Mouse (Mus musculus): ENCODE data around the gene Folr2.
A peak's percentile ranks its signal among the peaks of the same experiment; 100 is the strongest.

Gene Folr2

GRCm38 (mm10) chr7:101857094-101857493 lies at the start of gene Folr2:
Gene Folr2, minus strand, starts transcription at chr7:101857194.
- no peak for DNase-seq (ENCODE audit: low spot score)

GRCm38 (mm10) chr7:101906696-101907095 lies 49.7 kb upstream of the Folr2 start:
- no peak for DNase-seq (ENCODE audit: low spot score)

- no peak for DNase-seq (ENCODE audit: low spot score)
These were observed 49.3 kb upstream of the Folr2 start, which contains the start of gene Tomt for GRCm38 (mm10) chr7:101906287-101906681. Gene Tomt, minus strand, starts transcription at chr7:101906359.

GRCm38 (mm10) chr7:101905561-101906286 lies 48.7 kb upstream of the Folr2 start, which contains the start of gene Lamtor1:
Gene Lamtor1, plus strand, starts transcription at chr7:101905904.
- peak; percentile 100 for DNase-seq (ENCODE audit: low spot score)

- no peak for DNase-seq (ENCODE audit: low spot score)
These were observed 45.9 kb upstream of the Folr2 start for GRCm38 (mm10) chr7:101902846-101903245.

GRCm38 (mm10) chr7:101901969-101902368 lies 45.0 kb upstream of the Folr2 start:
- DNase-seq (ENCODE audit: low spot score): no peak

- no peak for DNase-seq (ENCODE audit: low spot score)
These were observed 43.5 kb upstream of the Folr2 start for GRCm38 (mm10) chr7:101900331-101901097.

GRCm38 (mm10) chr7:101896104-101897066 lies 39.4 kb upstream of the Folr2 start:
- peak; percentile 99 for DNase-seq (ENCODE audit: low spot score)

- no peak for DNase-seq (ENCODE audit: low spot score)
These were observed 38.7 kb upstream of the Folr2 start for GRCm38 (mm10) chr7:101895695-101896094.

- no peak for DNase-seq (ENCODE audit: low spot score)
These were observed 31.5 kb upstream of the Folr2 start for GRCm38 (mm10) chr7:101888460-101888859.

GRCm38 (mm10) chr7:101886274-101886673 lies 29.3 kb upstream of the Folr2 start:
- no peak for DNase-seq (ENCODE audit: low spot score)

- no peak for DNase-seq (ENCODE audit: low spot score)
These were observed 27.2 kb upstream of the Folr2 start for GRCm38 (mm10) chr7:101884160-101884559.

GRCm38 (mm10) chr7:101882413-101883154 lies 25.6 kb upstream of the Folr2 start:
- DNase-seq (ENCODE audit: low spot score): no peak

GRCm38 (mm10) chr7:101880855-101881254 lies 23.9 kb upstream of the Folr2 start:
- no peak for DNase-seq (ENCODE audit: low spot score)

- no peak for DNase-seq (ENCODE audit: low spot score)
These were observed 19.0 kb upstream of the Folr2 start for GRCm38 (mm10) chr7:101875978-101876377.

GRCm38 (mm10) chr7:101871296-101871695 lies 14.3 kb upstream of the Folr2 start:
- no peak for DNase-seq (ENCODE audit: low spot score)

- no peak for DNase-seq (ENCODE audit: low spot score)
These were observed 13.6 kb upstream of the Folr2 start, which contains the start of gene Folr1 for GRCm38 (mm10) chr7:101870629-101871028. Gene Folr1, minus strand, starts transcription at chr7:101870788.

- DNase-seq (ENCODE audit: low spot score): peak; percentile 12
These were observed 12.1 kb upstream of the Folr2 start for GRCm38 (mm10) chr7:101869163-101869500.

- no peak for DNase-seq (ENCODE audit: low spot score)
These were observed 11.5 kb upstream of the Folr2 start for GRCm38 (mm10) chr7:101868241-101869162.

- DNase-seq (ENCODE audit: low spot score): no peak
These were observed 10.5 kb upstream of the Folr2 start for GRCm38 (mm10) chr7:101867482-101867881.
